ENCODE assay signal across 24 mouse cellular contexts in genomic region chr4:154700436-154700835, GRCm38 (mm10). TPM values are rescaled to one million over a fixed set of nuclear protein-coding genes. Genes with fewer than 3 reads are reported as not detected.
A peak's percentile ranks its signal among the peaks of the same experiment; 100 is the strongest.
DNase-seq lines count a peak whose midpoint lies in the region; ATAC-seq and TF ChIP-seq lines count a peak whose summit lies in the region.
"Had no signal": no experiment of that assay in that cellular context is flagged by ENCODE, and none has a peak within 500 bp of the region (broad histone marks: within the 10 kb centered on the region; RNA-seq: fewer than 3 reads in every experiment).

No protein-coding gene starts in this region.

- 94% methylated on average over 6 of the region's 6 CpGs for WGBS in forebrain, embryonic 11.5 days
- 97% methylated on average over 6 of the region's 6 CpGs for WGBS in forebrain, embryonic 16.5 days
- WGBS in heart, embryonic 15.5 days, result 86% methylated on average over 6 of the region's 6 CpGs
- WGBS in liver, embryonic 11.5 days, result 80% methylated on average over 6 of the region's 6 CpGs
- WGBS in liver, postnatal 0 days (ENCODE audit: insufficient replicate concordance), result 80% methylated on average over 6 of the region's 6 CpGs

- no peak overlapping the region for H3K27ac ChIP-seq in forebrain, embryonic 11.5 days (ENCODE audit: low read depth, low read length)
- no peak overlapping the region for H3K27ac ChIP-seq in forebrain, embryonic 16.5 days (ENCODE audit: low read length)
- H3K27ac ChIP-seq in heart, embryonic 15.5 days, result peak overlapping the region; percentile 24; the same call in 1 of the 2 replicates
- no peak overlapping the region for H3K27ac ChIP-seq in liver, embryonic 11.5 days (ENCODE audit: low read depth, low read length)
- H3K27ac ChIP-seq in liver, postnatal 0 days (ENCODE audit: low read depth), result no peak overlapping the region
- H3K27ac ChIP-seq: embryonic facial prominence, embryonic 13.5 days; hindbrain, embryonic 13.5 days; hindbrain, postnatal 0 days; intestine, embryonic 15.5 days had no signal

- TF ChIP-seq EP300 in liver, postnatal 0 days (IDR thresholded peaks at IDR 0.05; ENCODE audit: low read depth), result no peak

- peak; percentile 24 for DNase-seq in forebrain, embryonic 11.5 days (ENCODE audit: low spot score)
- no peak for DNase-seq in heart, postnatal 25 days (ENCODE audit: low spot score)
- peak; percentile 16 for DNase-seq in liver, embryonic 11.5 days (ENCODE audit: low spot score)
- DNase-seq in liver, postnatal 0 days, result no peak
- DNase-seq: adrenal gland, postnatal 10 days; B cell, adult 2 months; cerebellum, adult 11-12 months; cerebellum, adult 9-10 months; cerebellum, postnatal 25 days had no signal

- no peak for TF ChIP-seq CTCF in liver, postnatal 0 days (IDR thresholded peaks at IDR 0.05; ENCODE audit: low read depth)

- H3K36me3 ChIP-seq in forebrain, embryonic 11.5 days (ENCODE audit: control insufficient read depth, insufficient read depth, low read length), result no peaks in the 10 kb centered on the region
- no peaks in the 10 kb centered on the region for H3K36me3 ChIP-seq in forebrain, embryonic 16.5 days (ENCODE audit: control insufficient read depth, insufficient read depth)
- H3K36me3 ChIP-seq in heart, embryonic 15.5 days, result no peaks in the 10 kb centered on the region
- H3K36me3 ChIP-seq in liver, embryonic 11.5 days (ENCODE audit: control insufficient read depth, insufficient read depth, low read length), result no peaks in the 10 kb centered on the region
- H3K36me3 ChIP-seq in liver, postnatal 0 days (replicated peaks; ENCODE audit: insufficient read depth, low read length), result no peaks in the 10 kb centered on the region
- H3K36me3 ChIP-seq: embryonic facial prominence, embryonic 13.5 days; G1E; hindbrain, embryonic 13.5 days; intestine, embryonic 15.5 days had no signal

- no peak overlapping the region for H3K4me2 ChIP-seq in forebrain, embryonic 11.5 days (ENCODE audit: low read depth, low read length, severe bottlenecking)
- H3K4me2 ChIP-seq in forebrain, embryonic 16.5 days (ENCODE audit: low read length), result no peak overlapping the region
- no peak overlapping the region for H3K4me2 ChIP-seq in heart, embryonic 15.5 days
- no peak overlapping the region for H3K4me2 ChIP-seq in liver, embryonic 11.5 days
- H3K4me2 ChIP-seq in liver, postnatal 0 days (ENCODE audit: low read depth, low read length), result no peak overlapping the region
- H3K4me2 ChIP-seq: embryonic facial prominence, embryonic 13.5 days; hindbrain, embryonic 13.5 days; intestine, embryonic 15.5 days had no signal

- H3K9ac ChIP-seq in forebrain, embryonic 11.5 days (ENCODE audit: low read length), result no peak overlapping the region
- no peak overlapping the region for H3K9ac ChIP-seq in forebrain, embryonic 16.5 days (replicated peaks; ENCODE audit: low read depth, low read length)
- H3K9ac ChIP-seq in heart, embryonic 15.5 days, result no peak overlapping the region
- no peak overlapping the region for H3K9ac ChIP-seq in liver, embryonic 11.5 days (ENCODE audit: low read depth, low read length)
- H3K9ac ChIP-seq in liver, postnatal 0 days (replicated peaks), result no peak overlapping the region
- H3K9ac ChIP-seq: embryonic facial prominence, embryonic 13.5 days; hindbrain, embryonic 13.5 days; intestine, embryonic 15.5 days had no signal

- no peaks in the 10 kb centered on the region for H3K9me3 ChIP-seq in forebrain, embryonic 11.5 days (ENCODE audit: control insufficient read depth, low read length)
- H3K9me3 ChIP-seq in forebrain, embryonic 16.5 days (ENCODE audit: control insufficient read depth, low read length), result no peaks in the 10 kb centered on the region
- no peaks in the 10 kb centered on the region for H3K9me3 ChIP-seq in heart, embryonic 15.5 days (replicated peaks)
- no peaks in the 10 kb centered on the region for H3K9me3 ChIP-seq in liver, embryonic 11.5 days (ENCODE audit: control insufficient read depth, low read length)
- no peaks in the 10 kb centered on the region for H3K9me3 ChIP-seq in liver, postnatal 0 days (ENCODE audit: low read length)
- H3K9me3 ChIP-seq: embryonic facial prominence, embryonic 13.5 days; hindbrain, embryonic 13.5 days; intestine, embryonic 15.5 days had no signal

- H3K4me1 ChIP-seq in forebrain, embryonic 11.5 days (replicated peaks; ENCODE audit: control insufficient read depth, insufficient read depth, low read length), result no peaks in the 10 kb centered on the region
- H3K4me1 ChIP-seq in forebrain, embryonic 16.5 days (replicated peaks; ENCODE audit: control insufficient read depth, insufficient read depth, low read length), result peaks cover 5% of the 10 kb centered on the region; the same call in 1 of the 2 replicates
- H3K4me1 ChIP-seq in heart, embryonic 15.5 days (replicated peaks), result peaks cover 27% of the 10 kb centered on the region
- no peaks in the 10 kb centered on the region for H3K4me1 ChIP-seq in liver, embryonic 11.5 days (replicated peaks; ENCODE audit: control insufficient read depth, insufficient read depth, low read length)
- no peaks in the 10 kb centered on the region for H3K4me1 ChIP-seq in liver, postnatal 0 days (ENCODE audit: insufficient read depth)
- H3K4me1 ChIP-seq: intestine, embryonic 15.5 days had no signal

- no peaks in the 10 kb centered on the region for H3K27me3 ChIP-seq in forebrain, embryonic 11.5 days (ENCODE audit: control insufficient read depth, insufficient read depth, low read length)
- H3K27me3 ChIP-seq in forebrain, embryonic 16.5 days (replicated peaks; ENCODE audit: control insufficient read depth, insufficient read depth, low read length), result no peaks in the 10 kb centered on the region
- H3K27me3 ChIP-seq in heart, embryonic 15.5 days, result no peaks in the 10 kb centered on the region; the same call in 1 of the 2 replicates
- H3K27me3 ChIP-seq in liver, embryonic 11.5 days (replicated peaks; ENCODE audit: control insufficient read depth, insufficient read depth, low read length), result no peaks in the 10 kb centered on the region; the same call in 1 of the 2 replicates
- H3K27me3 ChIP-seq in liver, postnatal 0 days (ENCODE audit: insufficient read depth, low read length), result no peaks in the 10 kb centered on the region
- H3K27me3 ChIP-seq: intestine, embryonic 15.5 days had no signal

- intact Hi-C loops in heart, postnatal 25 days (cut with DNase I), result no loop called here

- H3K4me3 ChIP-seq in forebrain, embryonic 11.5 days (ENCODE audit: low read depth, low read length), result no peak overlapping the region
- H3K4me3 ChIP-seq in forebrain, embryonic 16.5 days (replicated peaks; ENCODE audit: low read length), result no peak overlapping the region
- H3K4me3 ChIP-seq in heart, embryonic 15.5 days, result no peak overlapping the region
- H3K4me3 ChIP-seq in liver, embryonic 11.5 days (ENCODE audit: low read depth, low read length), result no peak overlapping the region
- no peak overlapping the region for H3K4me3 ChIP-seq in liver, postnatal 0 days (ENCODE audit: low read depth, low read length)
- H3K4me3 ChIP-seq: embryonic facial prominence, embryonic 13.5 days; hindbrain, embryonic 13.5 days; intestine, embryonic 15.5 days had no signal

- ATAC-seq in forebrain, embryonic 11.5 days (replicated peaks; ENCODE audit: low FRiP score), result no peak
- ATAC-seq in forebrain, embryonic 16.5 days, result no peak
- ATAC-seq in heart, embryonic 15.5 days (replicated peaks; ENCODE audit: insufficient number of reproducible peaks, insufficient read depth, low FRiP score, low read depth), result no peak
- no peak for ATAC-seq in liver, embryonic 11.5 days (replicated peaks; ENCODE audit: low FRiP score)
- no peak for ATAC-seq in liver, postnatal 0 days
- ATAC-seq in activated CD4-positive, CD25-positive, alpha-beta regulatory T cell, adult 4 months, result no peak
- ATAC-seq: CD4-positive, CD25-positive, alpha-beta regulatory T cell, adult 4 months; forebrain, embryonic 14.5 days; hindbrain, postnatal 0 days; intestine, embryonic 15.5 days had no signal

RNA-seq across cellular contexts. Expression of gene Actrt2, which starts 32.8 kb away (rescaled TPM):
- polyA plus RNA-seq in forebrain, embryonic 11.5 days (2014; fragmentation: Nextera tagmentation; extraction: Ambion mirVana), result not detected in 2 replicates
- not detected in 2 replicates for polyA plus RNA-seq in forebrain, embryonic 16.5 days (2015; fragmentation: Nextera tagmentation; extraction: Ambion mirVana)
- polyA plus RNA-seq in heart, embryonic 15.5 days (2015; fragmentation: Nextera tagmentation; extraction: Ambion mirVana), result not detected in 2 replicates
- total RNA-seq in heart, postnatal 25 days (2021), result not detected
- polyA plus RNA-seq in liver, embryonic 11.5 days (2014; fragmentation: Nextera tagmentation; extraction: Ambion mirVana), result not detected in 2 replicates
- polyA plus RNA-seq in liver, postnatal 0 days (2015; fragmentation: Nextera tagmentation; extraction: Ambion mirVana), result not detected in 2 replicates
- polyA plus RNA-seq in activated CD4-positive, CD25-positive, alpha-beta regulatory T cell, adult 4 months (2017; shearing (Covaris generic)), result not detected
- total RNA-seq: adrenal gland, postnatal 10 days; G1E; gastrocnemius, adult 8-10 months; gastrocnemius, postnatal 36 days; hematopoietic stem cell, adult 5-6 weeks; hindbrain, postnatal 0 days had no signal
- polyA plus RNA-seq: CD4-positive, CD25-positive, alpha-beta regulatory T cell, adult 4 months; cortical plate, adult 2 months; embryonic facial prominence, embryonic 13.5 days; forebrain, embryonic 14.5 days; G1E; heart, embryonic 14.5 days; hindbrain, embryonic 13.5 days; hindbrain, postnatal 0 days; intestine, embryonic 15.5 days had no signal

Comparison
In these comparisons a context has a peak if more than half of its experiments do, and no peak if none do; other contexts are left out.
1. DNase-seq: peak in forebrain, embryonic 11.5 days (single experiment) and liver, embryonic 11.5 days (single experiment); none in heart, postnatal 25 days (single experiment) and liver, postnatal 0 days (single experiment).